In genomic region chr5:25705567-25706349, GRCm38 (mm10) we compare ENCODE assay signal across 8 mouse cellular contexts. TPM values are rescaled to one million over a fixed set of nuclear protein-coding genes. Genes with fewer than 3 reads are reported as not detected.
A peak's percentile ranks its signal among the peaks of the same experiment; 100 is the strongest.
DNase-seq lines count a peak whose midpoint lies in the region; ATAC-seq lines count a peak whose summit lies in the region.

Gene Xrcc2, minus strand, starts transcription at chr5:25705825.

- peak within 1 kb of the TSS; percentile 86 for H3K4me3 ChIP-seq in hindbrain, embryonic 13.5 days

- peak within 1 kb of the TSS; percentile 67 for H3K27ac ChIP-seq in hindbrain, embryonic 13.5 days

- peak; percentile 96 for ATAC-seq in hindbrain, embryonic 13.5 days (ENCODE audit: low FRiP score)

- H3K9me3 ChIP-seq in hindbrain, embryonic 13.5 days: no peaks in the 10 kb centered on the region

- H3K4me1 ChIP-seq in hindbrain, embryonic 13.5 days (replicated peaks): peaks cover 15% of the 10 kb centered on the region

- peak within 1 kb of the TSS; percentile 84 for H3K9ac ChIP-seq in hindbrain, embryonic 13.5 days

- H3K4me2 ChIP-seq in hindbrain, embryonic 13.5 days: peak within 1 kb of the TSS; percentile 69

- no peaks in the 10 kb centered on the region for H3K27me3 ChIP-seq in hindbrain, embryonic 13.5 days

- peak; percentile 93 for DNase-seq in Muller cell, postnatal 12 days (ENCODE audit: inconsistent ontology term)
- peak; percentile 95 for DNase-seq in cerebellum, adult 9-11 months
- peak; percentile 93 to 96 for DNase-seq in frontal cortex, postnatal 10 days (ENCODE audit: low spot score in 2 of 2)
- DNase-seq in layer of hippocampus, postnatal 25 days (ENCODE audit: extremely low spot score in 1 of 2, low spot score in 1 of 2): peak; percentile 98 to 99
- DNase-seq in lung, postnatal 25 days (ENCODE audit: low spot score): peak; percentile 94
- peak; percentile 98 for DNase-seq in retina, embryonic 14.5 days (ENCODE audit: low spot score)
- DNase-seq in thymus, postnatal 4 days: peak; percentile 97

- 8% methylated on average over 51 of the region's 51 CpGs for WGBS in hindbrain, embryonic 13.5 days

- 0 out of 2 replicates have a peak, but pooled peaks cover 4% of the 10 kb centered on the region for H3K36me3 ChIP-seq in hindbrain, embryonic 13.5 days

RNA-seq across cellular contexts. Expression of gene Xrcc2, which starts in this region (rescaled TPM):
- polyA plus RNA-seq in hindbrain, embryonic 13.5 days (2015; fragmentation: Nextera tagmentation; extraction: Ambion mirVana): 3.5 and 5.0 TPM in 2 replicates
- 1 to 10 TPM; 4.4 to 5.0 TPM for total RNA-seq in layer of hippocampus, postnatal 25 days (2021)

Comparison
In these comparisons a context has a peak if more than half of its experiments do, and no peak if none do; other contexts are left out.
1. Peak in every context shown above with its lines: DNase-seq, ATAC-seq, H3K4me3 ChIP-seq and H3K27ac ChIP-seq.